Mouse (Mus musculus) right cerebral cortex, adult 2 months (tissue): ENCODE data around the gene Gm6465.
"Not testable (repeated sequence)": the region's sequence is repeated elsewhere in the genome, so short reads cannot be mapped to it uniquely, and the experiment has no call there.

Experiments
- DNase-seq, 2 experiments: peaks; one replicate each; pipeline ENCODE4 v3.0.0; 2021 to 2022; ENCODE audit warnings: low spot score in 2 of 2

Gm6465 gene

GRCm38 (mm10) chr5:11845239-11845638, at the start of gene Gm6465:
TSS of gene Gm6465 (plus strand) at chr5:11845539.
- not testable (repeated sequence) for DNase-seq

- not testable (repeated sequence) for DNase-seq
These were observed 485 bp downstream of the Gm6465 start for GRCm38 (mm10) chr5:11845824-11846223.

- not testable (repeated sequence) for DNase-seq
These were observed 12.6 kb downstream of the Gm6465 start for GRCm38 (mm10) chr5:11857909-11858308.
